Mouse (Mus musculus) neural tube, embryonic 11.5 days (tissue): ENCODE results near the gene Tmem179b. TPM values are rescaled to one million over a fixed set of nuclear protein-coding genes. Genes with fewer than 3 reads are reported as not detected.

Source experiments
- ATAC-seq: fragments of 200-750 bp; cut with Nextera tagmentation; 2 replicates; pipeline ENCODE4 v1.8.0; 2017; ENCODE audit warnings: moderate number of reproducible peaks, mild to moderate bottlenecking, moderate TSS enrichment, moderate library complexity; ENCODE audit not compliant: insufficient read depth, low FRiP score, low TSS enrichment
- DNase-seq: peaks from one replicate; pipeline ENCODE4 v3.0.0-alpha.2; 2015; ENCODE audit warnings: low spot score
- H3K27ac ChIP-seq: fragments of 300-500 bp; sonication (generic); 2 replicates; pipeline ENCODE4 v1.5.1; 2014; ENCODE audit warnings: low read depth, mild to moderate bottlenecking, low read length
- H3K27me3 ChIP-seq: fragments of 300-500 bp; sonication (generic); 2 replicates; pipeline ENCODE4 v1.6.1; 2014; ENCODE audit warnings: mild to moderate bottlenecking, low read length, mixed read lengths; ENCODE audit not compliant: control insufficient read depth, insufficient read depth
- H3K36me3 ChIP-seq: fragments of 300-500 bp; sonication (generic); 2 replicates; pipeline ENCODE4 v1.6.1; 2014; ENCODE audit warnings: mild to moderate bottlenecking, low read length, moderate library complexity, mixed read lengths; ENCODE audit not compliant: control insufficient read depth, insufficient read depth
- H3K4me1 ChIP-seq: fragments of 300-500 bp; sonication (generic); 2 replicates; pipeline ENCODE4 v1.6.1; 2014; ENCODE audit warnings: low read length, mixed read lengths; ENCODE audit not compliant: control insufficient read depth, insufficient read depth
- H3K4me2 ChIP-seq: fragments of 300-500 bp; sonication (generic); 2 replicates; pipeline ENCODE4 v1.6.1; 2014; ENCODE audit warnings: low read depth, mild to moderate bottlenecking, moderate library complexity
- H3K4me3 ChIP-seq: fragments of 300-500 bp; sonication (generic); 2 replicates; pipeline ENCODE4 v1.5.1; 2014; ENCODE audit warnings: low read depth, low read length
- H3K9ac ChIP-seq: fragments of 300-500 bp; sonication (generic); 2 replicates; pipeline ENCODE4 v1.6.1; 2014; ENCODE audit warnings: mild to moderate bottlenecking, low read length
- H3K9me3 ChIP-seq: fragments of 300-500 bp; sonication (generic); 2 replicates; pipeline ENCODE4 v1.6.1; 2016; ENCODE audit warnings: low read length; ENCODE audit not compliant: control insufficient read depth
- WGBS: fragments of 180-500 bp; shearing (Covaris S2); extraction: QIAGEN DNeasy Blood & Tissue Kit; methylation state at CpG from one replicate; pipeline ENCODE4 v1.1.7; 2014; 5-methylcytosine and 5-hydroxymethylcytosine counted together
- polyA plus RNA-seq: library from polyadenylated mRNA; unstranded; fragments of >200 nt; fragmentation: Nextera tagmentation; extraction: Ambion mirVana; gene quantifications from 2 replicates; pipeline ENCODE4 v1.2.1, GENCODE M21; 2014

The Tmem179b gene
- polyA plus RNA-seq, 1 experiment from 2014 or later = 46.7 TPM

DNA sequence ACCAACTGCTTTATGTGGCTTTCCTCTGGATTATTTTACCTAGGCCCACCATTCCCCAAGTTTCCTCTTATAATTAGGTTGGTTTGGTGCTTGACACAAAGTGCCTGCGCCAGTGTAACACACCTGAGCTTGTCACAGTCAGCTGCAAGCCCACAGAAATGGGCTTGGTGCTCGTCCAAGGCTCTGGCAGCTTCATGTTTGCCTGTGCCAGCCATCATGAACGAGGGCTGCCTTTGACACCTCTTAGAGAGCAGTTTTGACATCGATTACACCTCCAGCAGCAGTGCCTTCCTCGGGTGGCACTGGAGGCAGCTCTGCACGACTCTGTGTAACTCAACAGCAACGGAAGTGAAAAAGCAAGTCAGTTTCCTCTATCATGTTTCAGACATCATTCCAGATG, 15.9 kb upstream of the Tmem179b start:
- WGBS = 83% methylated on average over 7 of the region's 7 CpGs
- no peaks in the 10 kb centered on the region for H3K9me3 ChIP-seq
- no peak overlapping the region for H3K27ac ChIP-seq
- peaks cover 5% of the 10 kb centered on the region; the same call in 1 of the 2 replicates for H3K4me1 ChIP-seq
- H3K9ac ChIP-seq = no peak overlapping the region
- H3K27me3 ChIP-seq = no peaks in the 10 kb centered on the region
- DNase-seq (no peak), ATAC-seq (no peak)
- H3K4me3 ChIP-seq = no peak overlapping the region
- H3K36me3 ChIP-seq = peaks cover 12% of the 10 kb centered on the region
- no peak overlapping the region for H3K4me2 ChIP-seq

DNA sequence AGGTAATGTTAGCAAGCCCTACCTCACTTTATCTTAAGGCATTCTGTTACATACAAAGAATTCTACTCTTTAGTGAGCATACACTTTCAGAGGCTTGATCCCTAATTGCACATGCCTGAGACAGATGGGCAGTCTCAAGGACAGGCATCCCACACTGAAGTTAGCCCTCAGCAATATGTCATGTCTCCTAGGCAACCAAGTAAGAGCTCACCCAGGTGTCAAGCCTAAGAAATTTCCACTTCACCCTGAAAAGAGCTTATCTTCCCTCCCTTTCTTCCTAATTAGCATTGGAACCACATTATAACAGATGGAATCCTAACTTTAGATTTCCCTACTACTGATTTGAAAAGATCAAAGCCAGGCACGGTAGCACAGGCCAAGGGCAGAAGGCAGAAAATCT, 14.9 kb upstream of the Tmem179b start:
- H3K27ac ChIP-seq = no peak overlapping the region
- ATAC-seq (no peak), DNase-seq (no peak)
- H3K4me2 ChIP-seq = no peak overlapping the region
- no peak overlapping the region for H3K4me3 ChIP-seq
- no peaks in the 10 kb centered on the region for H3K27me3 ChIP-seq
- H3K4me1 ChIP-seq = peaks cover 5% of the 10 kb centered on the region; the same call in 1 of the 2 replicates
- 63% methylated on average over 1 of the region's 1 CpGs for WGBS
- H3K9ac ChIP-seq = no peak overlapping the region
- H3K9me3 ChIP-seq = no peaks in the 10 kb centered on the region
- peaks cover 12% of the 10 kb centered on the region for H3K36me3 ChIP-seq

DNA sequence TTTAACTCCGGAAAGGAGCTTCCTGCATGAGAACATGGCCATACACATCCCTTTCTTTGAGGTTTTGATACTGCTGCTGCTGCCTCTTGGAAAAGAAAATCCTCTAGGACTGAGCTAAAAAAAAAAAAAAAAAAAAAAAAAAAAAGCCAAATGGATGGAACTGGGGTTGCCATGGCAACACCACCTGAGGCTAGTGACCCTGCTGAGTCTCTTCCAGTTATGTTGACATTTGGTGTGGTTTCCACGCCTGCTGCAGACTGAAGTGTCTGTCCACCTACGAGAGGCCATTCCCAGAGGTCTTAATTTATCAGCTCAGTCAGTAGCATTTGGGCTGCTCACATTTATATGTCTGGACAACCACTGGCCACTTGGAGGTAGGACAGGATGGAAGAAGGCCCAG, 14.3 kb upstream of the Tmem179b start:
- Histone ChIP-seq H3K9me3 (no peaks in the 10 kb centered on the region), H3K27ac (no peak overlapping the region), H3K4me2 (no peak overlapping the region), H3K36me3 (peaks cover 5% of the 10 kb centered on the region), H3K9ac (no peak overlapping the region), H3K27me3 (no peaks in the 10 kb centered on the region), H3K4me1 (peaks cover 5% of the 10 kb centered on the region; the same call in 1 of the 2 replicates), H3K4me3 (no peak overlapping the region)
- ATAC-seq = no peak
- 13% methylated on average over 3 of the region's 3 CpGs for WGBS
- DNase-seq = peak; percentile 19

DNA sequence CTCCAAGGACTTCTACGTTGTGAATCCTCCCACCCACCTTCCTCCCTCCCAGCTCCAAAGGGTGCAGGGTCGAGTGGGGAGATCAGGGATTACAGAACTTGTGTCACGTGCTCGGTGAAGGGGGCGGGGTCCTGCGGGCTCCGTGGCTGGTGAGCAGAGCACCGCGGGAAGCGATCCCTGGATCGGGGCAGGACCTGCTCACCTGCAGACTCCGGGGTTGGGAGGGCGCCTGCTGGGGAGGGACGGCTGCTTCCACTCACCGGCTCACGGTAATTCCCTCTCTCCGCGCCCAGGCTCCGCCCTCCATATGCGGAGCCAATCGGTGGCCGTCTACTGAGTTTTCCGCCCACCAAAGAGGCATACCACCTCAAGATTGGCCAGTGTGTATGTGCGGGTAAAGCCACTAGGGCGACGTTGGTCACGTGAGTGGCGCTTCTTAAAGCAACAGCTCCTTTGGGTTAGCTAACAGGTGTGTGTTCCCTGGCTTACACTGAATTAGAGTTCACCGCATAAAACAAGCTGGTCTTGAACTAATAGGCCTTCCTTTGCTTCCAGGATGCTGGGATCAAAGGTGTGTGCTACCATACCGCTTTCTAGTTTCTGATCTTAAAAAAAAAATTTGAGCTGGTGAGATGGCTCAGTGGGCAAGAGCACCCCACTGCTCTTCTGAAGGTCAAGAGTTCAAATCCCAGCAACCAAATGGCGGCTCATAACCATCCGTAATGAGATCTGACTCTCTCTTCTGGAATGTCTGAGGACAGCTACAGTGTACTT, 11.9 kb upstream of the Tmem179b start, which contains the start of gene Taf6l:
Taf6l (minus strand) TSS at position 410 of the 774 bp plus-strand sequence.
- under 1% methylated on average over 32 of the region's 32 CpGs for WGBS

DNA sequence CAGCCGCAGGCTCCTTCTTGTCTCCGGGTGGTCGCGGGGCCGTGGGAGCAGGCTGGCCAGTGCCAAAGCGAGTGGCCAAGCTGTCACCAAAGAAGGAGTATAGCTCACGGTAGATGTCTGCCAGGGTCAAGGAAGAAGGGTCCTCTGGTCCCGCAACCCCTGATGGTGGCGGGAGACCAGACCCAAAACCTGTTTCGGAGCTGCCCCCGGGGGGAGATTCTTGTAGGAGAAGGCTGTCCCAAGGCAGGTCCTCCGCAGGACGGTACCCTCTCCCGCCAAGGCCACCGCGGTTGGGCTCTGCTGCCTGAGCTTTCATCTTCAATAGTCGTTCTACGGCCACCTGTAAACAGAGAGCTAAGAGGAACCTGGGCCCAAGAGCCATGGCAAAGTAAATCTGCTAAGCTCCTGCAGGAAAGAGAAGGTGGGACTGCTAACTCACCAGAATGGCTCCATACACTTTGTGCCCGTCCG, 719 bp upstream of the Tmem179b start:
- peak; percentile 51 for ATAC-seq
- Histone ChIP-seq H3K27ac (peak overlapping the region; percentile 98), H3K4me2 (peak overlapping the region; percentile 99), H3K9ac (peak overlapping the region; percentile 90), H3K4me3 (peak overlapping the region; percentile 74), H3K9me3 (no peaks in the 10 kb centered on the region), H3K36me3 (peaks cover 8% of the 10 kb centered on the region), H3K4me1 (peaks cover 15% of the 10 kb centered on the region), H3K27me3 (no peaks in the 10 kb centered on the region)
- no peak for DNase-seq
- WGBS = 6% methylated on average over 20 of the region's 20 CpGs

More for the DNA sequence above, 11.9 kb upstream of the Tmem179b start, which contains the start of gene Taf6l:
- no peaks in the 10 kb centered on the region for H3K27me3 ChIP-seq
- H3K27ac ChIP-seq = no peak within 1 kb of the TSS; the same call in 1 of the 2 replicates
- ATAC-seq (peak; percentile 100), DNase-seq (peak; percentile 91)
- H3K36me3 ChIP-seq = peaks cover 9% of the 10 kb centered on the region
- H3K4me2 ChIP-seq = peak within 1 kb of the TSS; percentile 73
- H3K4me1 ChIP-seq = peaks cover 5% of the 10 kb centered on the region; the same call in 1 of the 2 replicates
- H3K4me3 ChIP-seq = peak within 1 kb of the TSS; percentile 84
- H3K9me3 ChIP-seq = no peaks in the 10 kb centered on the region
- peak within 1 kb of the TSS; percentile 73 for H3K9ac ChIP-seq

DNA sequence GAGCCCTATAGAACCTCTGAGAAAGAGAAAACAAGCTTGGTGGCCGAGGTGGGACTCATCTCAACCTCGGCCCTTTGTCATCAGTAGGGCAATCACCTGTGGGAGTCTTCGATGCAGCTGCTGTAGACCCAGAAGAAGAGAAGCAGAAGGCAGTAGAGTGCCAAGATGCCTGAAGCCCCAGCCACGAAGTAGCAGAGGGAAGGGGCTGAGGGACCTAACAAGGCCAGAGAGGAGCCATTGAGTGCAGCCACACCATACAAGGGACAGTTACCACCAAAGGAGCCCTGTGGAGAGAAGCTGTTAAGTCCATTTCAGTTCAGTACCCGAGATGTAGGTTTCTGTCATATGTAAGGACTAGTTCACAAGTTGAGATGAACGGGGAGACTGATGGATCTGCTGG, 858 bp downstream of the Tmem179b start:
- Histone ChIP-seq H3K9ac (no peak overlapping the region), H3K27ac (no peak overlapping the region)
- WGBS = 56% methylated on average over 6 of the region's 6 CpGs

DNA sequence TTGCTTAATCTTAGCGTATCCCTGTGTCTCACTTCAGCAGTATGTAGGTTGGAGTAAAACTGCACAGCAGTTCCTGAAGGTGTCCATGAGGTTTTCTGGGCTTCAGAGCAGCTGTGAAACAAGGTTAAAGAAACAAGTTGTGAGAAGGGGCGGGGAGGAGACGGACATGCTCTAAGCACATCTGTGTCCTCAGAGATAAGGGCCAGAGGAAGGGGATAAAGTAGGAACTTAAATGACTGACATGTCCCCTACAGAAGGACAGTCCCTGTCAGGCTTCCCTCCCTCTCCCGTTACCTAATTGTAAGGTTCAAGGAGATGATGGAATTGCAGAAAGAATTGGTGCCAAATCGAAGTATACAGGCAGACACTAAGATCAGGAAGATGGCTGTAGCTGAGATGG, 1.3 kb downstream of the Tmem179b start:
- Histone ChIP-seq H3K36me3 (peaks cover 10% of the 10 kb centered on the region), H3K9me3 (no peaks in the 10 kb centered on the region), H3K4me1 (peaks cover 15% of the 10 kb centered on the region), H3K27ac (no peak overlapping the region), H3K4me2 (peak overlapping the region; percentile 99), H3K9ac (no peak overlapping the region), H3K4me3 (peak overlapping the region; percentile 74), H3K27me3 (no peaks in the 10 kb centered on the region)
- 82% methylated on average over 5 of the region's 5 CpGs for WGBS
- ATAC-seq (no peak), DNase-seq (no peak)

More for the DNA sequence above, 858 bp downstream of the Tmem179b start:
- ATAC-seq (no peak), DNase-seq (no peak)
- peaks cover 15% of the 10 kb centered on the region for H3K4me1 ChIP-seq
- peak overlapping the region; percentile 74 for H3K4me3 ChIP-seq
- H3K36me3 ChIP-seq = peaks cover 10% of the 10 kb centered on the region
- H3K9me3 ChIP-seq = no peaks in the 10 kb centered on the region
- H3K27me3 ChIP-seq = no peaks in the 10 kb centered on the region
- H3K4me2 ChIP-seq = peak overlapping the region; percentile 99

DNA sequence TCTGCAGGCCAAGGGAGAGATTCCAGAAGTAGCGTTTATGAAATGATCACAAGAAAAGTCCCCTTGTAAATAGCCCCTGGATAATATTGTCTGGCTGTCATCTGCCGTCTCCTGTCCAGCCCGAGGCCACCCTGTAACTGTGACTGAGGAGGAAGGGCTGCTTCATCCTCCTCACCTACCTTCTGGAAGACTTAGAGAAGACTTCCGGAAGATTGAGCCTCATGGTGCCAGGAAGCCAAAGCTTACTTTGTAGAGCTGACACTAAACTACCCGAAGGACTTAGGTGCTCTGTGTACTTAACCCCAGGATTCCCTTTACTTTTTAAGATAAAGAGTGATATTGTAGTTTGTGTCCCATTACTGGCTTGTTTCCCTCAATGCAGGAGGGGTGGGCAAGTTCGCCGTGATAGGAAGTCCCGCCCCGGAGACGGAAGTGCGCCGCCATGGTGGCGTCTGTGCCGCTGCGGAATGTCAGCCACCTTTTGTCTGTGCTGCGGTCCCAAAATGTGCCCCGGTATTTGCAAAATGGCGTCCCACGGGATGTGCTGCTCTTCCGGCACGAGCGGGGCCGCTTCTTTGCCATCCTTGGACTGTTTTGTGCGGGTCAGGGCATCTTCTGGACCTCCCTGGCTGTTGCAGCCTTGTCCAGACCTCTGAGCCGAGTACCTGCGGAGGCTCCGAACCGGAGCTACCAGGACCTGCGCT, 3.5 kb downstream of the Tmem179b start, which contains the start of gene Tmem223:
Tmem223 (plus strand) TSS at position 430 of the 704 bp plus-strand sequence.
- DNase-seq (peak; percentile 84), ATAC-seq (peak; percentile 28; the same call in 1 of the 2 replicates)
- no peaks in the 10 kb centered on the region for H3K27me3 ChIP-seq
- no peaks in the 10 kb centered on the region for H3K9me3 ChIP-seq
- WGBS = 21% methylated on average over 29 of the region's 29 CpGs
- H3K4me3 ChIP-seq = peak within 1 kb of the TSS; percentile 83
- peak within 1 kb of the TSS; percentile 49 for H3K4me2 ChIP-seq
- peaks cover 25% of the 10 kb centered on the region for H3K36me3 ChIP-seq
- H3K27ac ChIP-seq = peak within 1 kb of the TSS; percentile 78
- peaks cover 15% of the 10 kb centered on the region for H3K4me1 ChIP-seq
- H3K9ac ChIP-seq = peak within 1 kb of the TSS; percentile 94
